Mouse (Mus musculus) left cerebral cortex, adult 2 months (tissue): ENCODE results near the gene Spon1. TPM values are rescaled to one million over a fixed set of nuclear protein-coding genes. Genes with fewer than 3 reads are reported as not detected.

ENCODE experiments used
- DNase-seq, 2 experiments: peaks; one replicate each; pipeline ENCODE4 v3.0.0; 2021 to 2022; ENCODE audit warnings: low spot score in 2 of 2, mixed read lengths in 1 of 2; ENCODE audit errors: extremely low spot score in 1 of 2
- H3K27ac ChIP-seq: fragments of 200-600 bp; 2 replicates; pipeline ENCODE4 v1.8.1; 2022
- H3K4me3 ChIP-seq: fragments of 200-600 bp; 2 replicates; pipeline ENCODE4 v1.8.1; 2022
- CTCF ChIP-seq: fragments of 200-600 bp; IDR thresholded peaks from 2 replicates; pipeline ENCODE4 v1.8.1; 2022; ENCODE audit warnings: antibody characterized with exemption, mild to moderate bottlenecking, moderate library complexity
- intact Hi-C: fragments of 180-260 bp; cut with DNase I; formaldehyde crosslinking; loops from one replicate; pipeline ENCODE4 v1.15.1; 2025
- total RNA-seq, 2 experiments: library from RNA; stranded (reverse); gene quantifications; 2 replicates each; pipeline ENCODE4 v1.2.3; 2021

Gene Spon1
- total RNA-seq, 2 experiments from 2014 or later, result 36.9 to 37.1 TPM

- H3K27ac ChIP-seq, result no peak overlapping the region
- no peak for DNase-seq
- no peak for TF ChIP-seq CTCF
- no peak overlapping the region for H3K4me3 ChIP-seq
- intact Hi-C loops, result no loop called here
These were observed 323.1 kb downstream of the Spon1 start for GRCm38 (mm10) chr7:114088918-114089317.

GRCm38 (mm10) chr7:114090231-114090630 lies 324.4 kb downstream of the Spon1 start:
- no peak for TF ChIP-seq CTCF
- no peak overlapping the region for H3K4me3 ChIP-seq
- no peak overlapping the region for H3K27ac ChIP-seq
- intact Hi-C loops, result no loop called here
- no peak for DNase-seq

- no peak for TF ChIP-seq CTCF
- intact Hi-C loops, result no loop called here
- H3K27ac ChIP-seq, result no peak overlapping the region
- no peak overlapping the region for H3K4me3 ChIP-seq
- no peak for DNase-seq
These were observed 325.2 kb downstream of the Spon1 start for GRCm38 (mm10) chr7:114090892-114091545.
